Mouse (Mus musculus) heart, embryonic 14.5 days (tissue): ENCODE data around the gene Lyrm1. TPM values are rescaled to one million over a fixed set of nuclear protein-coding genes. Genes with fewer than 3 reads are reported as not detected.

Experiments used
- ATAC-seq: fragments of 200-750 bp; cut with Nextera tagmentation; 2 replicates; pipeline ENCODE4 v1.8.0; 2017; ENCODE audit warnings: low read depth, moderate TSS enrichment; ENCODE audit not compliant: insufficient number of reproducible peaks, insufficient read depth, low FRiP score
- H3K27ac ChIP-seq, 2 experiments: fragments of 200-500 bp in 1 of 2; fragments of 300-500 bp in 1 of 2; sonication (generic) in 1 of 2; replicated peaks in 1 of 2; 2 replicates each; pipeline ENCODE4 v1.5.1; 2012 to 2014; ENCODE audit warnings: low read depth in 2 of 2, low read length in 2 of 2, control low read depth in 1 of 2, mild to moderate bottlenecking in 1 of 2, mixed read lengths in 1 of 2; ENCODE audit not compliant: control insufficient read depth in 1 of 2, insufficient read depth in 1 of 2
- H3K27me3 ChIP-seq: fragments of 300-500 bp; sonication (generic); 2 replicates; pipeline ENCODE4 v1.6.1; 2014; ENCODE audit warnings: mild to moderate bottlenecking, low read length, control low read depth; ENCODE audit not compliant: control insufficient read depth, insufficient read depth
- H3K36me3 ChIP-seq: fragments of 300-500 bp; sonication (generic); 2 replicates; pipeline ENCODE4 v1.6.1; 2014; ENCODE audit warnings: mild to moderate bottlenecking, control low read depth, low read length, mixed read lengths; ENCODE audit not compliant: control insufficient read depth, insufficient read depth
- H3K4me1 ChIP-seq, 2 experiments: fragments of 200-500 bp in 1 of 2; fragments of 300-500 bp in 1 of 2; sonication (generic) in 1 of 2; 2 replicates each; pipeline ENCODE4 v1.6.1; 2012 to 2014; ENCODE audit warnings: low read length in 2 of 2, control low read depth in 1 of 2, mixed read lengths in 1 of 2; ENCODE audit not compliant: control insufficient read depth in 2 of 2, insufficient read depth in 2 of 2
- H3K4me2 ChIP-seq: fragments of 300-500 bp; sonication (generic); 2 replicates; pipeline ENCODE4 v1.6.1; 2014; ENCODE audit warnings: mild to moderate bottlenecking, low read length
- H3K4me3 ChIP-seq, 2 experiments: fragments of 200-500 bp in 1 of 2; fragments of 300-500 bp in 1 of 2; sonication (generic) in 1 of 2; 2 replicates each; pipeline ENCODE4 v1.5.1; 2012 to 2014; ENCODE audit warnings: low read length in 2 of 2, mild to moderate bottlenecking in 2 of 2, control low read depth in 1 of 2, low read depth in 1 of 2, moderate library complexity in 1 of 2; ENCODE audit not compliant: control insufficient read depth in 1 of 2, insufficient read depth in 1 of 2
- H3K9ac ChIP-seq: fragments of 300-500 bp; sonication (generic); 2 replicates; pipeline ENCODE4 v1.6.1; 2014; ENCODE audit warnings: mild to moderate bottlenecking, low read length
- H3K9me3 ChIP-seq: fragments of 300-500 bp; sonication (generic); 2 replicates; pipeline ENCODE4 v1.6.1; 2016; ENCODE audit warnings: low read length, control low read depth; ENCODE audit not compliant: control insufficient read depth
- WGBS: fragments of 180-500 bp; shearing (Covaris S2); extraction: QIAGEN DNeasy Blood & Tissue Kit; methylation state at CpG from one replicate; pipeline ENCODE4 v1.1.7; 2014; 5-methylcytosine and 5-hydroxymethylcytosine counted together
- polyA plus RNA-seq: library from polyadenylated mRNA; unstranded; fragments of >200 nt; fragmentation: Nextera tagmentation; extraction: Ambion mirVana; gene quantifications from 2 replicates; pipeline ENCODE4 v1.2.1, GENCODE M21; 2014

Gene Lyrm1
- 6.6 and 9.2 TPM in 2 replicates for polyA plus RNA-seq

GRCm38 (mm10) chr7:119895639-119896512 is at the start of gene Lyrm1, which contains the start of gene Dcun1d3:
Lyrm1 (plus strand) TSS chr7:119895861.
Dcun1d3 (minus strand) TSS chr7:119896298.
- Histone ChIP-seq H3K4me2 (peak within 1 kb of the TSS; percentile 90), H3K4me3 (peak within 1 kb of the TSS; percentile 75 to 92), H3K4me1 (peaks cover 2 to 26% of the 10 kb centered on the region in 2 experiments; a peak in 3 of 4 replicates), H3K36me3 (no peaks in the 10 kb centered on the region), H3K27me3 (no peaks in the 10 kb centered on the region), H3K27ac (peak within 1 kb of the TSS; percentile 96 to 98), H3K9me3 (no peaks in the 10 kb centered on the region), H3K9ac (peak within 1 kb of the TSS; percentile 90)
- under 1% methylated on average over 58 of the region's 63 CpGs for WGBS
- ATAC-seq = peak; percentile 99

GRCm38 (mm10) chr7:119847396-119847795 is 48.3 kb upstream of the Lyrm1 start:
- H3K4me3 ChIP-seq = no peak overlapping the region
- no peak overlapping the region for H3K9ac ChIP-seq
- H3K36me3 ChIP-seq = peaks cover 45% of the 10 kb centered on the region
- no peak for ATAC-seq
- H3K4me2 ChIP-seq = no peak overlapping the region
- no peak overlapping the region for H3K27ac ChIP-seq
- no peaks in the 10 kb centered on the region for H3K4me1 ChIP-seq
- no peaks in the 10 kb centered on the region for H3K27me3 ChIP-seq
- H3K9me3 ChIP-seq = no peaks in the 10 kb centered on the region
- WGBS = 85% methylated on average over 2 of the region's 2 CpGs

GRCm38 (mm10) chr7:119849096-119849495 is 46.6 kb upstream of the Lyrm1 start:
- no peaks in the 10 kb centered on the region for H3K4me1 ChIP-seq
- H3K27me3 ChIP-seq = no peaks in the 10 kb centered on the region
- H3K4me2 ChIP-seq = no peak overlapping the region
- H3K9ac ChIP-seq = no peak overlapping the region
- ATAC-seq = no peak
- 4% methylated on average over 1 of the region's 1 CpGs for WGBS
- no peaks in the 10 kb centered on the region for H3K9me3 ChIP-seq
- H3K4me3 ChIP-seq = no peak overlapping the region
- no peak overlapping the region for H3K27ac ChIP-seq
- H3K36me3 ChIP-seq = peaks cover 49% of the 10 kb centered on the region

- Histone ChIP-seq H3K36me3 (peaks cover 49% of the 10 kb centered on the region), H3K4me2 (no peak overlapping the region), H3K9me3 (no peaks in the 10 kb centered on the region), H3K9ac (no peak overlapping the region), H3K27ac (no peak overlapping the region), H3K4me3 (no peak overlapping the region), H3K27me3 (no peaks in the 10 kb centered on the region), H3K4me1 (no peaks in the 10 kb centered on the region)
- WGBS = 61% methylated on average over 5 of the region's 5 CpGs
- ATAC-seq = no peak
These were observed 44.9 kb upstream of the Lyrm1 start for GRCm38 (mm10) chr7:119850737-119851136.

GRCm38 (mm10) chr7:119852494-119852893 is 43.2 kb upstream of the Lyrm1 start:
- Histone ChIP-seq H3K4me2 (no peak overlapping the region), H3K9me3 (no peaks in the 10 kb centered on the region), H3K27me3 (no peaks in the 10 kb centered on the region), H3K9ac (no peak overlapping the region), H3K4me1 (no peaks in the 10 kb centered on the region), H3K36me3 (peaks cover 58% of the 10 kb centered on the region), H3K4me3 (no peak overlapping the region), H3K27ac (no peak overlapping the region)
- no peak for ATAC-seq

GRCm38 (mm10) chr7:119853186-119853585 is 42.5 kb upstream of the Lyrm1 start:
- 90% methylated on average over 1 of the region's 1 CpGs for WGBS
- H3K4me3 ChIP-seq = no peak overlapping the region

GRCm38 (mm10) chr7:119854362-119854761 is 41.3 kb upstream of the Lyrm1 start:
- no peak overlapping the region for H3K4me2 ChIP-seq
- H3K4me1 ChIP-seq = no peaks in the 10 kb centered on the region
- no peaks in the 10 kb centered on the region for H3K9me3 ChIP-seq
- no peaks in the 10 kb centered on the region for H3K27me3 ChIP-seq
- no peak for ATAC-seq
- peaks cover 67% of the 10 kb centered on the region for H3K36me3 ChIP-seq
- H3K9ac ChIP-seq = no peak overlapping the region
- 93% methylated on average over 2 of the region's 2 CpGs for WGBS
- H3K4me3 ChIP-seq = no peak overlapping the region
- no peak overlapping the region for H3K27ac ChIP-seq

More at GRCm38 (mm10) chr7:119853186-119853585, 42.5 kb upstream of the Lyrm1 start:
- no peak for ATAC-seq
- H3K4me2 ChIP-seq = no peak overlapping the region
- no peaks in the 10 kb centered on the region for H3K27me3 ChIP-seq
- H3K27ac ChIP-seq = no peak overlapping the region
- no peaks in the 10 kb centered on the region for H3K4me1 ChIP-seq
- H3K36me3 ChIP-seq = peaks cover 62% of the 10 kb centered on the region
- no peak overlapping the region for H3K9ac ChIP-seq
- H3K9me3 ChIP-seq = no peaks in the 10 kb centered on the region
